Comparison of ENCODE assay signal across 11 mouse cellular contexts in genomic region chr9:121823051-121823450, GRCm38 (mm10). TPM values are rescaled to one million over a fixed set of nuclear protein-coding genes. Genes with fewer than 3 reads are reported as not detected.
DNase-seq lines count a peak whose midpoint lies in the region; ATAC-seq and TF ChIP-seq lines count a peak whose summit lies in the region.
"Had no signal": no experiment of that assay in that cellular context is flagged by ENCODE, and none has a peak within 500 bp of the region (broad histone marks: within the 10 kb centered on the region; RNA-seq: fewer than 3 reads in every experiment).

No protein-coding gene starts in this region.

- no peak for TF ChIP-seq CTCF in gastrocnemius, adult 2 months (IDR thresholded peaks at IDR 0.05)
- no peak for TF ChIP-seq CTCF in intestine, postnatal 0 days (IDR thresholded peaks at IDR 0.05; ENCODE audit: low read depth)

- no peaks in the 10 kb centered on the region for H3K36me3 ChIP-seq in neural tube, embryonic 12.5 days
- H3K36me3 ChIP-seq in hindbrain, embryonic 15.5 days: no peaks in the 10 kb centered on the region
- H3K36me3 ChIP-seq in intestine, postnatal 0 days (ENCODE audit: control insufficient read depth, insufficient read depth): no peaks in the 10 kb centered on the region
- H3K36me3 ChIP-seq: embryonic facial prominence, embryonic 13.5 days; liver, embryonic 13.5 days had no signal

- WGBS in neural tube, embryonic 12.5 days: 91% methylated on average over 1 of the region's 1 CpGs
- 66% methylated on average over 1 of the region's 1 CpGs for WGBS in hindbrain, embryonic 15.5 days
- WGBS in intestine, postnatal 0 days: 96% methylated on average over 1 of the region's 1 CpGs

- no peak overlapping the region for H3K4me3 ChIP-seq in gastrocnemius, adult 2 months
- H3K4me3 ChIP-seq in neural tube, embryonic 12.5 days: no peak overlapping the region
- H3K4me3 ChIP-seq in hindbrain, embryonic 15.5 days: no peak overlapping the region
- H3K4me3 ChIP-seq in intestine, postnatal 0 days (ENCODE audit: low read depth, low read length): no peak overlapping the region
- H3K4me3 ChIP-seq: embryonic facial prominence, embryonic 13.5 days; liver, embryonic 13.5 days had no signal

- intact Hi-C loops in gastrocnemius, adult 2 months (cut with DNase I): loop anchor here (2.0 kb wide), 1 partner anchor 30 kb away; the partner anchor contains the start of gene Hhatl

- DNase-seq in gastrocnemius, adult 2 months: peak; percentile 55
- no peak for DNase-seq in gastrocnemius, postnatal 25 days
- DNase-seq in neural tube, embryonic 10.5 days (ENCODE audit: extremely low spot score, low spot score): no peak
- no peak for DNase-seq in layer of hippocampus, postnatal 10 days (ENCODE audit: low spot score in 2 of 2)
- no peak for DNase-seq in embryo, embryonic 11 days
- DNase-seq: liver, embryonic 13.5 days had no signal

- no peaks in the 10 kb centered on the region for H3K27me3 ChIP-seq in neural tube, embryonic 12.5 days (replicated peaks)
- H3K27me3 ChIP-seq in hindbrain, embryonic 15.5 days: no peaks in the 10 kb centered on the region
- no peaks in the 10 kb centered on the region for H3K27me3 ChIP-seq in intestine, postnatal 0 days (replicated peaks; ENCODE audit: control insufficient read depth, insufficient read depth, low read length)
- H3K27me3 ChIP-seq: embryonic facial prominence, embryonic 13.5 days; liver, embryonic 13.5 days had no signal

- H3K4me2 ChIP-seq in neural tube, embryonic 12.5 days (replicated peaks): no peak overlapping the region
- no peak overlapping the region for H3K4me2 ChIP-seq in hindbrain, embryonic 15.5 days
- H3K4me2 ChIP-seq in intestine, postnatal 0 days (replicated peaks; ENCODE audit: low read depth): no peak overlapping the region
- H3K4me2 ChIP-seq: embryonic facial prominence, embryonic 13.5 days; liver, embryonic 13.5 days had no signal

- H3K4me1 ChIP-seq in neural tube, embryonic 12.5 days: peaks cover 6% of the 10 kb centered on the region; the same call in 1 of the 2 replicates
- peaks cover 27% of the 10 kb centered on the region for H3K4me1 ChIP-seq in hindbrain, embryonic 15.5 days (replicated peaks)
- no peaks in the 10 kb centered on the region for H3K4me1 ChIP-seq in intestine, postnatal 0 days (replicated peaks; ENCODE audit: control insufficient read depth, insufficient read depth, low read length)
- H3K4me1 ChIP-seq: liver, embryonic 13.5 days had no signal

- no peak overlapping the region for H3K9ac ChIP-seq in neural tube, embryonic 12.5 days
- no peak overlapping the region for H3K9ac ChIP-seq in hindbrain, embryonic 15.5 days
- no peak overlapping the region for H3K9ac ChIP-seq in intestine, postnatal 0 days (ENCODE audit: low read depth, low read length)
- H3K9ac ChIP-seq: embryonic facial prominence, embryonic 13.5 days; liver, embryonic 13.5 days had no signal

- H3K9me3 ChIP-seq in neural tube, embryonic 12.5 days: no peaks in the 10 kb centered on the region
- no peaks in the 10 kb centered on the region for H3K9me3 ChIP-seq in hindbrain, embryonic 15.5 days
- no peaks in the 10 kb centered on the region for H3K9me3 ChIP-seq in intestine, postnatal 0 days (ENCODE audit: control insufficient read depth)
- H3K9me3 ChIP-seq: embryonic facial prominence, embryonic 13.5 days; liver, embryonic 13.5 days had no signal

- ATAC-seq in neural tube, embryonic 12.5 days (ENCODE audit: low FRiP score, low read depth): peak; percentile 19; the same call in 1 of the 2 replicates
- no peak for ATAC-seq in hindbrain, embryonic 15.5 days (ENCODE audit: low FRiP score, low read depth)
- no peak for ATAC-seq in intestine, postnatal 0 days

- H3K27ac ChIP-seq in gastrocnemius, adult 2 months: peak overlapping the region; percentile 66
- H3K27ac ChIP-seq in neural tube, embryonic 12.5 days: no peak overlapping the region
- H3K27ac ChIP-seq in hindbrain, embryonic 15.5 days (replicated peaks): peak overlapping the region; percentile 76
- H3K27ac ChIP-seq in intestine, postnatal 0 days (ENCODE audit: low read depth, low read length): no peak overlapping the region
- H3K27ac ChIP-seq: embryonic facial prominence, embryonic 13.5 days; liver, embryonic 13.5 days had no signal

RNA-seq across cellular contexts. Expression of gene Ccdc13, which starts 16.2 kb away (rescaled TPM):
- under 1 TPM in 1 of 2 experiments, not detected in 1; 0.23 TPM for total RNA-seq in gastrocnemius, adult 2 months (2021)
- total RNA-seq in gastrocnemius, postnatal 25 days (2021): under 1 TPM; 0.32 to 0.46 TPM
- polyA plus RNA-seq in neural tube, embryonic 12.5 days (2016; fragmentation: Nextera tagmentation; extraction: Ambion mirVana): 4.0 and 4.8 TPM in 2 replicates
- polyA plus RNA-seq in hindbrain, embryonic 15.5 days (2015; fragmentation: Nextera tagmentation; extraction: Ambion mirVana): 3.2 and 3.5 TPM in 2 replicates
- 0.14 and 0.31 TPM in 2 replicates for polyA plus RNA-seq in intestine, postnatal 0 days (2015; fragmentation: Nextera tagmentation; extraction: Ambion mirVana)
- total RNA-seq in layer of hippocampus, postnatal 10 days (2021): 1 to 10 TPM; 6.6 to 7.7 TPM
- polyA plus RNA-seq: liver, embryonic 13.5 days had no signal

RNA-seq across cellular contexts. Expression of gene Hhatl, which starts 30.7 kb away (rescaled TPM):
- total RNA-seq in gastrocnemius, adult 2 months (2021): 100 to 1,000 TPM; 151 to 153 TPM
- total RNA-seq in gastrocnemius, postnatal 25 days (2021): 100 to 1,000 TPM; 193 to 201 TPM
- polyA plus RNA-seq in neural tube, embryonic 12.5 days (2016; fragmentation: Nextera tagmentation; extraction: Ambion mirVana): not detected in 2 replicates
- 0.14 and 0.19 TPM in 2 replicates for polyA plus RNA-seq in hindbrain, embryonic 15.5 days (2015; fragmentation: Nextera tagmentation; extraction: Ambion mirVana)
- 1.3 and 1.6 TPM in 2 replicates for polyA plus RNA-seq in intestine, postnatal 0 days (2015; fragmentation: Nextera tagmentation; extraction: Ambion mirVana)
- total RNA-seq in layer of hippocampus, postnatal 10 days (2021): 1 to 10 TPM; 2.8 to 2.9 TPM
- total RNA-seq: CH12.LX had no signal

RNA-seq across cellular contexts. Expression of gene Higd1a, which starts 35.1 kb away (rescaled TPM):
- 100 to 1,000 TPM in 1 of 2 experiments, 10 to 100 TPM in 1; 89.1 to 111 TPM for total RNA-seq in gastrocnemius, adult 2 months (2021)
- 100 to 1,000 TPM; 110 to 115 TPM for total RNA-seq in gastrocnemius, postnatal 25 days (2021)
- polyA plus RNA-seq in neural tube, embryonic 12.5 days (2016; fragmentation: Nextera tagmentation; extraction: Ambion mirVana): 134 and 147 TPM in 2 replicates
- 157 and 160 TPM in 2 replicates for polyA plus RNA-seq in hindbrain, embryonic 15.5 days (2015; fragmentation: Nextera tagmentation; extraction: Ambion mirVana)
- polyA plus RNA-seq in intestine, postnatal 0 days (2015; fragmentation: Nextera tagmentation; extraction: Ambion mirVana): 162 and 186 TPM in 2 replicates
- total RNA-seq in layer of hippocampus, postnatal 10 days (2021): 100 to 1,000 TPM in 1 of 2 experiments, 10 to 100 TPM in 1; 99.3 to 103 TPM

RNA-seq across cellular contexts. Expression of gene Klhl40, which starts 45.6 kb away (rescaled TPM):
- total RNA-seq in gastrocnemius, adult 2 months (2021): 100 to 1,000 TPM; 103 to 120 TPM
- 100 to 1,000 TPM; 116 to 215 TPM for total RNA-seq in gastrocnemius, postnatal 25 days (2021)
- 2.1 and 2.8 TPM in 2 replicates for polyA plus RNA-seq in neural tube, embryonic 12.5 days (2016; fragmentation: Nextera tagmentation; extraction: Ambion mirVana)
- polyA plus RNA-seq in hindbrain, embryonic 15.5 days (2015; fragmentation: Nextera tagmentation; extraction: Ambion mirVana): 1.4 and 1.8 TPM in 2 replicates
- 0.33 and 0.43 TPM in 2 replicates for polyA plus RNA-seq in intestine, postnatal 0 days (2015; fragmentation: Nextera tagmentation; extraction: Ambion mirVana)
- total RNA-seq in layer of hippocampus, postnatal 10 days (2021): 1 to 10 TPM; 2.9 to 3.2 TPM
- total RNA-seq: CH12.LX had no signal

Comparison
In these comparisons a context has a peak if more than half of its experiments do, and no peak if none do; other contexts are left out.
1. H3K27ac ChIP-seq: peak in gastrocnemius, adult 2 months (single experiment) and hindbrain, embryonic 15.5 days (single experiment); none in neural tube, embryonic 12.5 days (single experiment) and intestine, postnatal 0 days (single experiment).
2. RNA of gene Ccdc13, which starts 16.2 kb away (total RNA-seq): 6.6 to 7.7 TPM in layer of hippocampus, postnatal 10 days; 0.32 to 0.46 TPM in gastrocnemius, postnatal 25 days and 0.23 TPM in gastrocnemius, adult 2 months; every median in the first group is over 4 times any median in the second.
3. RNA of gene Hhatl, which starts 30.7 kb away (total RNA-seq): 193 to 201 TPM in gastrocnemius, postnatal 25 days and 151 to 153 TPM in gastrocnemius, adult 2 months; 2.8 to 2.9 TPM in layer of hippocampus, postnatal 10 days; every median in the first group is over 10 times any median in the second.